Mouse (Mus musculus): ENCODE measurements around the gene Zmym5. TPM values are rescaled to one million over a fixed set of nuclear protein-coding genes. Genes with fewer than 3 reads are reported as not detected.

The Zmym5 gene
- total and polyA plus RNA-seq, 3 experiments = 6.7 to 36.5 (median 13.2) TPM

DNA sequence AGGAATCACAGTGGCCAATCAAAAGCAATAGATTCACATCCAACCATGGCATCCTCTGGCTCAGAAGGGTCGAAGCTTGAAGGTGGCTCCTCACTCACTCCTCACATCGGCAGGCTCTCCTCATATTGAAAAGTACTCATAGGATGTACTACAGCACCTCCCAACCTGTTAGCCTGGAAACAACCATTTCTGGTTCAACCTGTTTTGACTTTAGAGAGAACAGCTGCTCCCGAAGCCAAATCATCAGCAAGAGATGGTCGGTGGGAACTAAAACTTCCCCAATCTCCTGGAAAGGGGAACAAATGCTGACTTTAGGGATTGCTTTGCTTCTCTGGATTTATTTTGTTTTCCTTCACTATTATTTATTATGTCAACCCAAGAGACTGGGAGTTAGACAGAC, 5.6 kb upstream of the Zmym5 start:
- no peak for DNase-seq (ENCODE audit: low read depth, low spot score)
- Histone ChIP-seq H3K36me3 (ENCODE audit: control insufficient read depth in 1 of 2, insufficient read depth in 2 of 2, low read length in 2 of 2) (peaks cover 0 to 10% of the 10 kb centered on the region in 2 experiments; a peak in 2 of 4 replicates), H3K27me3 (ENCODE audit: control insufficient read depth in 1 of 2, insufficient read depth in 2 of 2, low read length in 2 of 2) (no peaks in the 10 kb centered on the region), H3K9ac (ENCODE audit: control insufficient read depth, low read depth, low read length, poor library complexity, severe bottlenecking) (no peak overlapping the region), H3K4me3 (ENCODE audit: control insufficient read depth in 1 of 2, insufficient read depth in 1 of 2, low read depth in 2 of 2, low read length in 2 of 2) (no peak overlapping the region), H3K27ac (ENCODE audit: control insufficient read depth, low read depth, low read length) (no peak overlapping the region), H3K9me3 (replicated peaks; ENCODE audit: insufficient read depth, low read length) (no peaks in the 10 kb centered on the region), H3K4me1 (ENCODE audit: control insufficient read depth in 1 of 2, insufficient read depth in 2 of 2, low read length in 2 of 2) (peaks cover 4 to 19% of the 10 kb centered on the region in 2 experiments), H3K79me2 (ENCODE audit: control insufficient read depth, insufficient read depth, low read length, poor library complexity) (no peaks in the 10 kb centered on the region; the same call in 1 of the 2 replicates)
- TF ChIP-seq HCFC1 (IDR thresholded peaks at IDR 0.05; ENCODE audit: low read depth, low read length) (no peak), TAL1 (IDR thresholded peaks at IDR 0.05; ENCODE audit: low read length) (no peak), USF2 (IDR thresholded peaks at IDR 0.05; ENCODE audit: borderline replicate concordance in 1 of 2, insufficient read depth in 1 of 2, low read depth in 1 of 2, low read length in 2 of 2) (no peak), MEF2A (IDR thresholded peaks at IDR 0.05; ENCODE audit: extremely low read depth, insufficient replicate concordance, low read depth, low read length, poor library complexity, severe bottlenecking) (no peak), POLR2AphosphoS5 (IDR thresholded peaks at IDR 0.05; ENCODE audit: borderline replicate concordance, low read depth, low read length) (no peak), GATA1 (IDR thresholded peaks at IDR 0.05; ENCODE audit: low read depth, low read length) (no peak), MAFK (IDR thresholded peaks at IDR 0.05; ENCODE audit: borderline replicate concordance, low read depth, low read length) (no peak), MYB (IDR thresholded peaks at IDR 0.05; ENCODE audit: low read depth, low read length) (no peak), EP300 (IDR thresholded peaks at IDR 0.05; ENCODE audit: low read depth in 1 of 2, low read length in 2 of 2) (no peak), SMC3 (IDR thresholded peaks at IDR 0.05; ENCODE audit: low read depth, low read length) (no peak), RAD21 (IDR thresholded peaks at IDR 0.05; ENCODE audit: low read depth, low read length) (no peak), USF1 (IDR thresholded peaks at IDR 0.05; ENCODE audit: low read depth, low read length) (no peak), MAX (IDR thresholded peaks at IDR 0.05; ENCODE audit: low read length) (no peak), E2F4 (IDR thresholded peaks at IDR 0.05; ENCODE audit: borderline replicate concordance, low read depth, low read length) (no peak), TCF12 (IDR thresholded peaks at IDR 0.05; ENCODE audit: low read depth, low read length) (no peak), ZKSCAN1 (IDR thresholded peaks at IDR 0.05; ENCODE audit: low read depth, low read length) (no peak), CTCF (IDR thresholded peaks at IDR 0.05 in 2 of 3, conservative IDR thresholded peaks at IDR 0.05 in 1 of 3; ENCODE audit: control insufficient read depth in 1 of 3, insufficient read depth in 1 of 3, low read depth in 2 of 3, low read length in 3 of 3, poor library complexity in 1 of 3, severe bottlenecking in 1 of 3) (no peak)

DNA sequence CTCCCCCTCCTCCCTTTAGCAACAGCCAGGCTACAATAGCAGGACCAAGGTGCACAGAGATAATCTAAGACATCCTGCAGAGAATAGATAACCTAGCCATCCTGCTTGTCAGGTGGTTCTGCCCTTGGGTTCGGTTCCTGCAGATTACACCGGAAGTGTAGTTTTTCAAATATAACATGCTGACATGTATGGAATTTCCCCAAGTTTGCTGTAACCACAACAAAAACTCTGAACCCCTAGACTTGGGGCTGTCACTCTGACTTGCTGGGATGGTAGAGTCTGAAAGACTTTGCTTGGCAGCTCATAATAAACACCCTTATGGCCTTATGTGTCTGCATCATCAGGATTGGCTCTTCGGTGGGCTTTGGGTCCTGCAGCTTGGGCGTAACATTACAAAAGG, 5.0 kb upstream of the Zmym5 start:
- DNase-seq (ENCODE audit: low read depth, low spot score) = no peak
- peaks cover 0 to 10% of the 10 kb centered on the region in 2 experiments; a peak in 2 of 4 replicates for H3K36me3 ChIP-seq (ENCODE audit: control insufficient read depth in 1 of 2, insufficient read depth in 2 of 2, low read length in 2 of 2)
- no peaks in the 10 kb centered on the region; the same call in 1 of the 2 replicates for H3K79me2 ChIP-seq (ENCODE audit: control insufficient read depth, insufficient read depth, low read length, poor library complexity)
- H3K27ac ChIP-seq (ENCODE audit: control insufficient read depth, low read depth, low read length) = no peak overlapping the region
- H3K9me3 ChIP-seq (replicated peaks; ENCODE audit: insufficient read depth, low read length) = no peaks in the 10 kb centered on the region
- H3K9ac ChIP-seq (ENCODE audit: control insufficient read depth, low read depth, low read length, poor library complexity, severe bottlenecking) = no peak overlapping the region
- no peak overlapping the region for H3K4me3 ChIP-seq (ENCODE audit: control insufficient read depth in 1 of 2, insufficient read depth in 1 of 2, low read depth in 2 of 2, low read length in 2 of 2)
- no peaks in the 10 kb centered on the region for H3K27me3 ChIP-seq (ENCODE audit: control insufficient read depth in 1 of 2, insufficient read depth in 2 of 2, low read length in 2 of 2)
- peaks cover 4 to 19% of the 10 kb centered on the region in 2 experiments for H3K4me1 ChIP-seq (ENCODE audit: control insufficient read depth in 1 of 2, insufficient read depth in 2 of 2, low read length in 2 of 2)
- TF ChIP-seq MAZ (IDR thresholded peaks at IDR 0.05; ENCODE audit: low read depth, low read length) = no peak
- TF ChIP-seq TCF12 (IDR thresholded peaks at IDR 0.05; ENCODE audit: low read depth, low read length) = peak; percentile 49; the same call in 1 of the 2 replicates
- TF ChIP-seq CHD2 (IDR thresholded peaks at IDR 0.05; ENCODE audit: low read length) = no peak
- TF ChIP-seq EP300 (IDR thresholded peaks at IDR 0.05; ENCODE audit: low read depth in 1 of 2, low read length in 2 of 2) = peak in 1 of 2 experiments; percentile 30; a peak in 2 of 4 replicates
- no peak for TF ChIP-seq MEF2A (IDR thresholded peaks at IDR 0.05; ENCODE audit: extremely low read depth, insufficient replicate concordance, low read depth, low read length, poor library complexity, severe bottlenecking)
- no peak for TF ChIP-seq TAL1 (IDR thresholded peaks at IDR 0.05; ENCODE audit: low read length)
- 0 out of 2 replicates have a peak, but pooled peaks have one; percentile 27 for TF ChIP-seq GATA1 (IDR thresholded peaks at IDR 0.05; ENCODE audit: low read depth, low read length)
- no peak for TF ChIP-seq MAX (IDR thresholded peaks at IDR 0.05; ENCODE audit: low read length)
- TF ChIP-seq USF1 (IDR thresholded peaks at IDR 0.05; ENCODE audit: low read depth, low read length) = no peak
- no peak for TF ChIP-seq MYB (IDR thresholded peaks at IDR 0.05; ENCODE audit: low read depth, low read length)
- no peak for TF ChIP-seq POLR2AphosphoS5 (IDR thresholded peaks at IDR 0.05; ENCODE audit: borderline replicate concordance, low read depth, low read length)

All from MEL (cell line).